Mouse (Mus musculus): ENCODE results near the gene 1700056E22Rik. TPM values are rescaled to one million over a fixed set of nuclear protein-coding genes. Genes with fewer than 3 reads are reported as not detected.

Gene 1700056E22Rik
- polyA plus RNA-seq (2012; ENCODE audit: insufficient read depth, insufficient read length, missing spikeins) = 0.58 and 0.84 TPM in 2 replicates

DNA sequence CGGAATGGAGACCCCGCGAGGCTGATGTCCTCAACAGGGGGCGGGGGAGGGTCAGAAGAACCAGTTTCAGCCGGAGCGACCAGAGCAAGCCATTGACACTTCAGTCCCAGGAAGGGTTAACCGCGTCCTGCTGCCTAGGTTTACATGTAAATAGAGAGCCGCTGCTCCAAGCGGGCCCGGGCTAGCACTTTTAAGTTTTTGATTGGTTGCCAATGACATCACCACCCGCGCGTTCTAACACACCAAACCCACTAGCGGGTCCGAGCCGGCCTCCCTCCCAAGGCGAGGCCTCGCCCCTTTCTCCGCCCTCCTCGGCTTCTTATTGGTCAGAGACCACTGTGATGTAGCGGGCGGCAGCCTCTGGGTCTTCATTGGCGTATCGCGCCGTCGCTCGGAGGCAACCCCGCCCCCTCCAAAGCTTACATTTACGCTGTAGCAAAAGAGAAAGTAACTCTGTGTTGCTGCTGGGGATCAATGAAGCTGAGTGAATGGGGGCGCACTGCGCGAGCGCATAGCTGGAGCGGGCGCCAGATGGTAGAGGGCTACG lies at the start of gene 1700056E22Rik:
Gene 1700056E22Rik (minus strand): TSS at position 291 of the 547 bp plus-strand sequence.
- peak within 1 kb of the TSS; percentile 24 for H3K27ac ChIP-seq (ENCODE audit: insufficient read depth, low read depth, low read length)
- TF ChIP-seq POLR2A (IDR thresholded peaks at IDR 0.05; ENCODE audit: borderline replicate concordance, low read depth, low read length) = no peak
- H3K4me3 ChIP-seq (ENCODE audit: insufficient read depth, low read length) = peak within 1 kb of the TSS; percentile 94
- H3K4me1 ChIP-seq (ENCODE audit: control insufficient read depth, insufficient read depth, low read length) = peaks cover 3% of the 10 kb centered on the region; the same call in 1 of the 2 replicates

- Histone ChIP-seq H3K27ac (ENCODE audit: insufficient read depth, low read depth, low read length) (peak overlapping the region; percentile 22; the same call in 1 of the 2 replicates), H3K4me1 (ENCODE audit: control insufficient read depth, insufficient read depth, low read length) (peaks cover 22% of the 10 kb centered on the region), H3K4me3 (ENCODE audit: insufficient read depth, low read length) (no peak overlapping the region)
- TF ChIP-seq POLR2A (IDR thresholded peaks at IDR 0.05; ENCODE audit: borderline replicate concordance, low read depth, low read length) = no peak
- no peak for TF ChIP-seq CTCF (IDR thresholded peaks at IDR 0.05; ENCODE audit: low read depth, low read length)
Measured at GRCm38 (mm10) chr1:184083166-184083565, 49.1 kb upstream of the 1700056E22Rik start.

DNA sequence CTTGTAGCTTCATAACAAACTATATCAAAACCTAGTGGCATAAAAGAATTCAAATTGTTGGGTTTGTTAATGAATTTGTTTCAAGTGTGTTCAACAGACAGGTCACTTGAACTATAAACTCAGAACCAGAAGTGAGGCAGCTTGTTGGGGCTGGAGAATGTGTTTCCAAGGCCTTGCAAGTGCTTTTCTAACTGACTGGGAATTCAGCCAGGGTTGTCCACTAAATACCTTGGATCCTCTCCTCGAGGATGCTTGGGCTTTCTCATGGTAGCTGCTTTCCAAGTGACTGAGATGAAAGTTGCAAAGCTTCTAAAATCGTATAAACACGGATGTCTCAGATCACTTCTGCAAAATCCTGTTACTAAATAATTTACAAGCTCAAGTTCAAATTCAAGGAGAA lies 48.6 kb upstream of the 1700056E22Rik start:
- no peak for TF ChIP-seq POLR2A (IDR thresholded peaks at IDR 0.05; ENCODE audit: borderline replicate concordance, low read depth, low read length)
- TF ChIP-seq CTCF (IDR thresholded peaks at IDR 0.05; ENCODE audit: low read depth, low read length) = no peak
- Histone ChIP-seq H3K27ac (ENCODE audit: insufficient read depth, low read depth, low read length) (peak overlapping the region; percentile 22), H3K4me1 (ENCODE audit: control insufficient read depth, insufficient read depth, low read length) (peaks cover 22% of the 10 kb centered on the region), H3K4me3 (ENCODE audit: insufficient read depth, low read length) (no peak overlapping the region)

GRCm38 (mm10) chr1:184079304-184079703 lies 45.2 kb upstream of the 1700056E22Rik start:
- Histone ChIP-seq H3K4me3 (ENCODE audit: insufficient read depth, low read length) (no peak overlapping the region), H3K27ac (ENCODE audit: insufficient read depth, low read depth, low read length) (no peak overlapping the region), H3K4me1 (ENCODE audit: control insufficient read depth, insufficient read depth, low read length) (peaks cover 22% of the 10 kb centered on the region)
- TF ChIP-seq CTCF (IDR thresholded peaks at IDR 0.05; ENCODE audit: low read depth, low read length) (no peak), POLR2A (IDR thresholded peaks at IDR 0.05; ENCODE audit: borderline replicate concordance, low read depth, low read length) (no peak)

DNA sequence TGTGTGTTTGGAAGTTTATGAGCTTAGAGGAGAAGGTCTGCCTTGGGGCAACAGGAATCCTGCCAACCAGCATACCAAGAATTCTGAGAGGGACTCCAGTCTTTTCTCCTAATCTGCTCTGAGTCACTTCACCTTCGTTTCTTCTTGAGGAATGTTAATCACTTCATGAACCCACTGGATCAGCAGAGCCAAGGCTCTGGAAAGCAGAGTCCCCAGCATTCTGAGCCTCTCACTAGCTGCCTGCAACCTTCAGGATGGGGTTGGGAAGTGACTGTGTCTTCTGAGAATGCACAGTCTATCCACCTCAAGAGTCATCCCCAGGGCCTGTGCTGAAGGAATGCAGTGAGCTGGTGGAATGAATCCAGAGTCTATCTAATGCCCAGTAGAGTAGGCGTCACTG lies 42.7 kb upstream of the 1700056E22Rik start:
- TF ChIP-seq CTCF (IDR thresholded peaks at IDR 0.05; ENCODE audit: low read depth, low read length) = no peak
- no peak for TF ChIP-seq POLR2A (IDR thresholded peaks at IDR 0.05; ENCODE audit: borderline replicate concordance, low read depth, low read length)
- peaks cover 10% of the 10 kb centered on the region for H3K4me1 ChIP-seq (ENCODE audit: control insufficient read depth, insufficient read depth, low read length)

DNA sequence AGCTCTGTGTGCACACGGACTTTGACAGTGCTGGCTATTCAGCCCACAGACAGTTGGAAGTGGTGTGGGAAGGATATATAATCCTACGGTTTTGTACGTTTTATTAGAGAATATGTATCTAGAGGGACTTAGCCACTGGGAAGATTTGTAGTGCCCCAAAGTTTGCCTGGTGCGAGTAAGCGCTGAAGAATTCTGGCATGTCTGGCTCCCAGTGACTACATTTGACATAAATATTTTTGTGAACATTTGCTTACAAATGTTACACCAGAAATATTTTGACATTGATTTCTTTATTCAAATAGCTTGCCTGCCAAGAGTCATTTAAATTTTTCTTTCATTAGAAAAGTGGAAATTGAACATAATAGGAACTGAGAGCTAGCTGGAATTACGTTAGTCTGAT lies 42.0 kb upstream of the 1700056E22Rik start:
- TF ChIP-seq CTCF (IDR thresholded peaks at IDR 0.05; ENCODE audit: low read depth, low read length) (no peak), POLR2A (IDR thresholded peaks at IDR 0.05; ENCODE audit: borderline replicate concordance, low read depth, low read length) (no peak)
- Histone ChIP-seq H3K4me3 (ENCODE audit: insufficient read depth, low read length) (no peak overlapping the region), H3K27ac (ENCODE audit: insufficient read depth, low read depth, low read length) (no peak overlapping the region), H3K4me1 (ENCODE audit: control insufficient read depth, insufficient read depth, low read length) (peaks cover 10% of the 10 kb centered on the region)

More for the DNA sequence above, 42.7 kb upstream of the 1700056E22Rik start:
- H3K27ac ChIP-seq (ENCODE audit: insufficient read depth, low read depth, low read length) = no peak overlapping the region
- H3K4me3 ChIP-seq (ENCODE audit: insufficient read depth, low read length) = no peak overlapping the region

DNA sequence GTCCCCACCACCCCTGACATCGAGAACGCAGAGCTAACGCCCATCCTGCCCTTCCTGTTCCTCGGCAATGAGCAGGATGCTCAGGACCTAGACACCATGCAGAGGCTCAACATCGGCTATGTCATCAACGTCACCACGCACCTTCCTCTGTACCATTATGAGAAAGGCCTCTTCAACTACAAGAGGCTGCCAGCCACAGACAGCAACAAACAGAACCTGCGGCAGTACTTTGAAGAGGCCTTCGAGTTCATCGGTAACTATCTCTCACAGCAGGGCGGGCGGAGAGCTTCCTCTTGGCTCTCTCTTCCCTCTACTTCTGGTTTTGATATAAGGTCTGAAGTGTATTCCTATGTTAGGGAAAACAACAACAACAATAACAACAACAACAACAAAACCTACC lies 34.9 kb upstream of the 1700056E22Rik start:
- H3K4me1 ChIP-seq (ENCODE audit: control insufficient read depth, insufficient read depth, low read length) = peaks cover 25% of the 10 kb centered on the region
- TF ChIP-seq POLR2A (IDR thresholded peaks at IDR 0.05; ENCODE audit: borderline replicate concordance, low read depth, low read length) = no peak
- TF ChIP-seq CTCF (IDR thresholded peaks at IDR 0.05; ENCODE audit: low read depth, low read length) = no peak
- no peak overlapping the region for H3K4me3 ChIP-seq (ENCODE audit: insufficient read depth, low read length)
- H3K27ac ChIP-seq (ENCODE audit: insufficient read depth, low read depth, low read length) = no peak overlapping the region

GRCm38 (mm10) chr1:184067704-184068558 lies 33.8 kb upstream of the 1700056E22Rik start:
- H3K4me1 ChIP-seq (ENCODE audit: control insufficient read depth, insufficient read depth, low read length) = peaks cover 29% of the 10 kb centered on the region
- H3K27ac ChIP-seq (ENCODE audit: insufficient read depth, low read depth, low read length) = no peak overlapping the region
- H3K4me3 ChIP-seq (ENCODE audit: insufficient read depth, low read length) = no peak overlapping the region
- no peak for TF ChIP-seq POLR2A (IDR thresholded peaks at IDR 0.05; ENCODE audit: borderline replicate concordance, low read depth, low read length)
- TF ChIP-seq CTCF (IDR thresholded peaks at IDR 0.05; ENCODE audit: low read depth, low read length) = no peak

DNA sequence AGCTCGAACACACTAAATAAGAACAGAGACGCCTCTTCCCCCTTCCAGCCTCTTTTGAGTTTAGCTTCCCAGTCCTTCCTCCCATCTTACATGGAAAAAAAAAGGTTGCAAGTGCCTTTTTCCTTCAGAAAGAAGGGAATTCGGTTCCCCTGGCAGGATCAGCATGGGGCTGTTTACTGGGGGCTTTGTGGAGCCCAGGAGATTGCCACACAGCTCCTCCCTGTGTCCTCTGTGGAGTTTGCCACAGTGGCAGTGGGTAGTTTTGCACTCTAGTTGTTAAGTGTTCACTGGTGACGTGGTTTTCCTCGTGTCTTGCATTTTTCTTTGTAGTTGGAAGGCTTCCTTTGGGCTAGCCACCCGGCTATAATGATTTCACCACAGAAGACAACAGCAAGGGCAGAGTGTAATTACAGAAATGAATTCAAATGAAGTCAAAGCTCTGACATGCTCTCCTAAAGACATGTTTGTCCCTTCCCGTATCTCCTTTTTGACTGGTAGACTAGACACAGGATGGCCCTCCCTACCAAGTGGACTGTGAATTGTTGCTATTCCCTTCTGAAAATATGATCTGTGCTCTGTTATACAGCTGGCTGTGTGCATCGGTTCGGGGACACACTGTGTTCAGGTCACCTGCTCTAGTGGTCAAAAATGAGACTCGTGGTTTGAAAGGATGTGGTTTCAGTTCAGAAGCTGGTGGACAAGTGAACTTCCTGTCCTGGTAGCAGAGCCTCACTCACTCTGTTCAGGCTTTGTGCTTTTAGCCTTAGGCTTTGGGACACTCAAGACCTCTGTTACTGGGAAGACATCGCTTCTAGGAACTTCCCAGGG lies 32.6 kb upstream of the 1700056E22Rik start:
- H3K27ac ChIP-seq (ENCODE audit: insufficient read depth, low read depth, low read length) = peak overlapping the region; percentile 38
- peaks cover 32% of the 10 kb centered on the region for H3K4me1 ChIP-seq (ENCODE audit: control insufficient read depth, insufficient read depth, low read length)
- TF ChIP-seq CTCF (IDR thresholded peaks at IDR 0.05; ENCODE audit: low read depth, low read length) (no peak), POLR2A (IDR thresholded peaks at IDR 0.05; ENCODE audit: borderline replicate concordance, low read depth, low read length) (no peak)
- H3K4me3 ChIP-seq (ENCODE audit: insufficient read depth, low read length) = no peak overlapping the region

Measured in bone marrow macrophage, adult 2 months (primary cell).